Mouse (Mus musculus) limb, embryonic 13.5 days (tissue): ENCODE measurements around the gene Ror1. TPM values are rescaled to one million over a fixed set of nuclear protein-coding genes. Genes with fewer than 3 reads are reported as not detected.

Experiments used
- ATAC-seq: fragments of 200-750 bp; cut with Nextera tagmentation; 2 replicates; pipeline ENCODE4 v1.8.0; 2017; ENCODE audit warnings: low read depth, moderate number of reproducible peaks, moderate TSS enrichment; ENCODE audit not compliant: low FRiP score
- H3K27ac ChIP-seq: fragments of 300-500 bp; sonication (generic); 2 replicates; pipeline ENCODE4 v1.5.1; 2015; ENCODE audit warnings: inconsistent platforms, mild to moderate bottlenecking, moderate library complexity
- H3K27me3 ChIP-seq: fragments of 300-500 bp; sonication (generic); 2 replicates; pipeline ENCODE4 v1.6.1; 2015; ENCODE audit warnings: mild to moderate bottlenecking, inconsistent platforms
- H3K36me3 ChIP-seq: fragments of 300-500 bp; sonication (generic); 2 replicates; pipeline ENCODE4 v1.6.1; 2015; ENCODE audit warnings: inconsistent platforms, mild to moderate bottlenecking, moderate library complexity
- H3K4me1 ChIP-seq: fragments of 300-500 bp; sonication (generic); 2 replicates; pipeline ENCODE4 v1.6.1; 2015; ENCODE audit warnings: inconsistent platforms
- H3K4me2 ChIP-seq: fragments of 300-500 bp; sonication (generic); replicated peaks from 2 replicates; pipeline ENCODE4 v1.6.1; 2015; ENCODE audit warnings: inconsistent platforms, mild to moderate bottlenecking, moderate library complexity
- H3K4me3 ChIP-seq: fragments of 300-500 bp; sonication (generic); 2 replicates; pipeline ENCODE4 v1.5.1; 2015; ENCODE audit warnings: moderate library complexity, mild to moderate bottlenecking, inconsistent platforms
- H3K9ac ChIP-seq: fragments of 300-500 bp; sonication (generic); 2 replicates; pipeline ENCODE4 v1.6.1; 2015; ENCODE audit warnings: mild to moderate bottlenecking, inconsistent platforms
- H3K9me3 ChIP-seq: fragments of 300-500 bp; sonication (generic); 2 replicates; pipeline ENCODE4 v1.6.1; 2016; ENCODE audit warnings: inconsistent platforms
- WGBS: fragments of 180-500 bp; shearing (Covaris S2); methylation state at CpG from one replicate; pipeline ENCODE4 v1.1.7; 2015; 5-methylcytosine and 5-hydroxymethylcytosine counted together
- polyA plus RNA-seq: library from polyadenylated mRNA; unstranded; fragments of >200 nt; fragmentation: Nextera tagmentation; extraction: Ambion mirVana; gene quantifications from 2 replicates; pipeline ENCODE4 v1.2.1, GENCODE M21; 2015

Gene Ror1
- polyA plus RNA-seq, 1 experiment from 2014 or later = 11.8 TPM

- H3K4me2 ChIP-seq = no peak overlapping the region
- no peak overlapping the region for H3K4me3 ChIP-seq
- no peak for ATAC-seq
- peaks cover 8% of the 10 kb centered on the region; the same call in 1 of the 2 replicates for H3K27me3 ChIP-seq
- WGBS = 40% methylated on average over 6 of the region's 6 CpGs
- no peak overlapping the region for H3K27ac ChIP-seq
- H3K36me3 ChIP-seq = no peaks in the 10 kb centered on the region
- no peaks in the 10 kb centered on the region for H3K9me3 ChIP-seq
- no peak overlapping the region for H3K9ac ChIP-seq
- peaks cover 15% of the 10 kb centered on the region for H3K4me1 ChIP-seq
These were observed 25.5 kb upstream of the Ror1 start for GRCm38 (mm10) chr4:100070101-100070500.

- Histone ChIP-seq H3K4me1 (peaks cover 25% of the 10 kb centered on the region), H3K4me3 (peak overlapping the region; percentile 84), H3K4me2 (peak overlapping the region; percentile 78), H3K27ac (peak overlapping the region; percentile 85; the same call in 1 of the 2 replicates), H3K27me3 (peaks cover 48% of the 10 kb centered on the region), H3K9me3 (no peaks in the 10 kb centered on the region), H3K9ac (peak overlapping the region; percentile 86), H3K36me3 (no peaks in the 10 kb centered on the region)
- ATAC-seq = peak; percentile 13; the same call in 1 of the 2 replicates
- under 1% methylated on average over 21 of the region's 21 CpGs for WGBS
These were observed 1.1 kb downstream of the Ror1 start for GRCm38 (mm10) chr4:100096596-100097181.

GRCm38 (mm10) chr4:100097364-100097979, 1.9 kb downstream of the Ror1 start:
- peak overlapping the region; percentile 86 for H3K9ac ChIP-seq

GRCm38 (mm10) chr4:100101066-100101820, 5.7 kb downstream of the Ror1 start:
- no peak overlapping the region for H3K4me3 ChIP-seq
- peaks cover 51% of the 10 kb centered on the region for H3K27me3 ChIP-seq
- peaks cover 51% of the 10 kb centered on the region for H3K4me1 ChIP-seq
- no peaks in the 10 kb centered on the region for H3K36me3 ChIP-seq
- H3K9ac ChIP-seq = no peak overlapping the region
- WGBS = 44% methylated on average over 7 of the region's 7 CpGs
- H3K27ac ChIP-seq = peak overlapping the region; percentile 44; the same call in 1 of the 2 replicates
- peak overlapping the region; percentile 28 for H3K4me2 ChIP-seq
- ATAC-seq = no peak
- H3K9me3 ChIP-seq = no peaks in the 10 kb centered on the region

More at GRCm38 (mm10) chr4:100097364-100097979, 1.9 kb downstream of the Ror1 start:
- peaks cover 48% of the 10 kb centered on the region for H3K27me3 ChIP-seq
- H3K4me1 ChIP-seq = peaks cover 33% of the 10 kb centered on the region
- peak overlapping the region; percentile 78 for H3K4me2 ChIP-seq
- peak overlapping the region; percentile 84 for H3K4me3 ChIP-seq
- no peak for ATAC-seq
- 23% methylated on average over 10 of the region's 10 CpGs for WGBS
- H3K27ac ChIP-seq = no peak overlapping the region
- no peaks in the 10 kb centered on the region for H3K36me3 ChIP-seq
- no peaks in the 10 kb centered on the region for H3K9me3 ChIP-seq

- ATAC-seq = no peak
- WGBS = 46% methylated on average over 5 of the region's 5 CpGs
These were observed 6.3 kb downstream of the Ror1 start for GRCm38 (mm10) chr4:100101844-100102243.

GRCm38 (mm10) chr4:100104241-100104640, 8.7 kb downstream of the Ror1 start:
- 84% methylated on average over 1 of the region's 1 CpGs for WGBS
- peaks cover 40% of the 10 kb centered on the region for H3K4me1 ChIP-seq

More at GRCm38 (mm10) chr4:100101844-100102243, 6.3 kb downstream of the Ror1 start:
- H3K4me2 ChIP-seq = no peak overlapping the region
- H3K27ac ChIP-seq = no peak overlapping the region; the same call in 1 of the 2 replicates
- H3K4me3 ChIP-seq = no peak overlapping the region
- H3K9me3 ChIP-seq = no peaks in the 10 kb centered on the region
- H3K27me3 ChIP-seq = peaks cover 51% of the 10 kb centered on the region
- H3K4me1 ChIP-seq = peaks cover 55% of the 10 kb centered on the region
- H3K9ac ChIP-seq = no peak overlapping the region
- no peaks in the 10 kb centered on the region for H3K36me3 ChIP-seq

GRCm38 (mm10) chr4:100107593-100107992, 12.0 kb downstream of the Ror1 start:
- Histone ChIP-seq H3K27ac (no peak overlapping the region), H3K4me1 (peaks cover 26% of the 10 kb centered on the region), H3K27me3 (peaks cover 61% of the 10 kb centered on the region), H3K4me2 (no peak overlapping the region), H3K36me3 (no peaks in the 10 kb centered on the region), H3K9ac (no peak overlapping the region), H3K4me3 (no peak overlapping the region), H3K9me3 (no peaks in the 10 kb centered on the region)
- WGBS = 67% methylated on average over 9 of the region's 9 CpGs
- ATAC-seq = no peak

More at GRCm38 (mm10) chr4:100104241-100104640, 8.7 kb downstream of the Ror1 start:
- no peak for ATAC-seq
- Histone ChIP-seq H3K9me3 (no peaks in the 10 kb centered on the region), H3K27me3 (peaks cover 51% of the 10 kb centered on the region), H3K9ac (no peak overlapping the region), H3K36me3 (no peaks in the 10 kb centered on the region), H3K27ac (no peak overlapping the region), H3K4me2 (no peak overlapping the region), H3K4me3 (no peak overlapping the region)

- no peak overlapping the region for H3K27ac ChIP-seq
These were observed 13.0 kb downstream of the Ror1 start for GRCm38 (mm10) chr4:100108551-100108950.

GRCm38 (mm10) chr4:100114148-100114547, 18.6 kb downstream of the Ror1 start:
- no peak for ATAC-seq
- peaks cover 19% of the 10 kb centered on the region for H3K4me1 ChIP-seq
- no peaks in the 10 kb centered on the region for H3K9me3 ChIP-seq
- H3K27me3 ChIP-seq = peaks cover 35% of the 10 kb centered on the region
- H3K4me3 ChIP-seq = no peak overlapping the region
- peaks cover 3% of the 10 kb centered on the region for H3K36me3 ChIP-seq
- no peak overlapping the region for H3K4me2 ChIP-seq
- H3K9ac ChIP-seq = no peak overlapping the region
- no peak overlapping the region for H3K27ac ChIP-seq

More at GRCm38 (mm10) chr4:100108551-100108950, 13.0 kb downstream of the Ror1 start:
- no peak for ATAC-seq
- no peaks in the 10 kb centered on the region for H3K9me3 ChIP-seq
- peaks cover 58% of the 10 kb centered on the region for H3K27me3 ChIP-seq
- 94% methylated on average over 4 of the region's 4 CpGs for WGBS
- H3K36me3 ChIP-seq = no peaks in the 10 kb centered on the region
- H3K9ac ChIP-seq = no peak overlapping the region
- peaks cover 25% of the 10 kb centered on the region for H3K4me1 ChIP-seq
- no peak overlapping the region for H3K4me2 ChIP-seq
- no peak overlapping the region for H3K4me3 ChIP-seq

GRCm38 (mm10) chr4:100116366-100116765, 20.8 kb downstream of the Ror1 start:
- WGBS = 95% methylated on average over 3 of the region's 3 CpGs

GRCm38 (mm10) chr4:100118676-100119075, 23.1 kb downstream of the Ror1 start:
- H3K9ac ChIP-seq = no peak overlapping the region
- H3K4me1 ChIP-seq = peaks cover 8% of the 10 kb centered on the region
- H3K27me3 ChIP-seq = peaks cover 55% of the 10 kb centered on the region
- H3K27ac ChIP-seq = no peak overlapping the region
- peaks cover 3% of the 10 kb centered on the region for H3K36me3 ChIP-seq
- H3K4me3 ChIP-seq = no peak overlapping the region
- H3K4me2 ChIP-seq = no peak overlapping the region
- 35% methylated on average over 4 of the region's 4 CpGs for whole genome bisulfite sequencing
- ATAC-seq = no peak
- no peaks in the 10 kb centered on the region for H3K9me3 ChIP-seq

More at GRCm38 (mm10) chr4:100116366-100116765, 20.8 kb downstream of the Ror1 start:
- H3K4me3 ChIP-seq = no peak overlapping the region
- H3K4me1 ChIP-seq = peaks cover 13% of the 10 kb centered on the region
- H3K9me3 ChIP-seq = no peaks in the 10 kb centered on the region
- peaks cover 39% of the 10 kb centered on the region for H3K27me3 ChIP-seq
- no peak overlapping the region for H3K27ac ChIP-seq
- no peak overlapping the region for H3K9ac ChIP-seq
- H3K36me3 ChIP-seq = peaks cover 3% of the 10 kb centered on the region
- no peak for ATAC-seq
- no peak overlapping the region for H3K4me2 ChIP-seq

GRCm38 (mm10) chr4:100119431-100119830, 23.8 kb downstream of the Ror1 start:
- H3K27me3 ChIP-seq = peaks cover 60% of the 10 kb centered on the region
- H3K27ac ChIP-seq = no peak overlapping the region
- peaks cover 3% of the 10 kb centered on the region for H3K36me3 ChIP-seq
- H3K4me1 ChIP-seq = 0 out of 2 replicates have a peak, but pooled peaks cover under 1% of the 10 kb centered on the region
- no peaks in the 10 kb centered on the region for H3K9me3 ChIP-seq
- ATAC-seq = no peak
- H3K4me3 ChIP-seq = no peak overlapping the region
- H3K4me2 ChIP-seq = no peak overlapping the region
- H3K9ac ChIP-seq = no peak overlapping the region
- WGBS = 74% methylated on average over 1 of the region's 1 CpGs
